Mouse (Mus musculus): ENCODE measurements around the gene Tent4b. TPM values are rescaled to one million over a fixed set of nuclear protein-coding genes. Genes with fewer than 3 reads are reported as not detected.
"Not testable (repeated sequence)": the region's sequence is repeated elsewhere in the genome, so short reads cannot be mapped to it uniquely, and the experiment has no call there.

Tent4b gene
- polyA plus RNA-seq, 1 experiment, result 22.3 TPM

DNA sequence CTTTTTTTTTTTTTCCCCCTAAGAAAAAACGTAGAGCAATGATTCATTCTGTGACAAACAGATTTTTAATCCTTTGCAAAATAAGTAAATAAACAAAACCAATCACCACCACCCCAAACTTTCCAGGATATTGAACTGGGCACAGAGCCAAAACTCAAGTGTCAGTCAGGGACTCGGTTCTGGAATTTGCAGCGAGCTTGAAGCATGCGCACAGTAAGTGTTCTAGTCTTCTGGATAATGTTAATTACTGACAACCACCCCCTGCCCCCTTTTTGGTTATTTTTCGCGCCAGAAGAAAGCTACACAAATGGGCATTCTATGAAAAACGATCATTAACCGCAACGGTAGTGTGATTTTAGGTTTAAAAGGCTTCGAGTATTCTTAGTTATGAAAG lies 465 bp upstream of the Tent4b start:
- Histone ChIP-seq H3K27ac (ENCODE audit: insufficient read depth, low read length) (peak overlapping the region; percentile 82), H3K4me1 (ENCODE audit: control insufficient read depth, insufficient read depth, low read length) (peaks cover 7% of the 10 kb centered on the region; the same call in 1 of the 2 replicates), H3K4me3 (ENCODE audit: insufficient read depth, low read length) (peak overlapping the region; percentile 69)
- TF ChIP-seq CTCF (IDR thresholded peaks at IDR 0.05; ENCODE audit: borderline replicate concordance, insufficient read depth, low read length) (no peak), POLR2A (IDR thresholded peaks at IDR 0.05; ENCODE audit: low read depth, low read length) (no peak)

DNA sequence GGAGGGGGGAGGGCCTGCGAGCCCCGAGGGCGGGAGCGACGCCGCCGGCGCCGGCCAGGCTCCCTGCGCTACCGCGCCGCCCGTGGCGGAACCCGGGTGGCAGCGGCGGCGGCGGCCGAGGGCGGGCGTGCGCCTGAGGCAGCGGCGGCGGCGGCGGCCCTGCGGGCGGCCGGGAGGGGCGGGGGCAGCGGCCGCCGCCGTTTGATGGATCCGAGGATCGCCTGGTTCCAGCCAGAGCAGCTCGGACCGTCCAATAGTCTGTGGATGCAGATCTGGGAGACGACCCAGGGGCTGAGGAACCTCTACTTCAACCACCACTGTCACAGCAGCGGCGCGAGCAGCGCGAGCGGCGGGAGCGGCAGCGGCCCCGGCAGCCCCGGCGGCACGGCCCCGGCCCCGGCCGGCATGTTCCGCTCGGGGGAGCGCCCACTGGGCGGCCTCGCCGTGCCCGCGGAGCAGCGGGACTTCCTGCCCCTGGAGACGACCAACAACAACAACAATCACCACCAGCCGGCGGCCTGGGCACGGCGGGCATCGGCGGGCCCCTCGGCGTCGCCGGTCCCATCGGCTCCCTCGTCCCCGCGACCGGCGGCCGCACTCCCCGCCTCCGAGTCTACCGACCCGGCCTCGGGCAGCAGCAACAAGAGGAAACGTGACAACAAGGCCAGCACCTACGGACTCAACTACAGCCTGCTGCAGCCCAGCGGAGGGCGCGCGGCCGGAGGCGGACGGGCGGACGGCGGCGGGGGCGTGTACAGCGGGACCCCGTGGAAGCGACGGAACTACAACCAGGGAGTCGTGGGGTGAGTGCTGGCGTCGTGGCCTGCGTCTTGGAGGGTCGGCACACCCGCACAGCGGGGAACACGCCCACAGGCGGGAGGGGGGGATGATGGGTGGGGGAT lies 938 bp downstream of the Tent4b start:
- TF ChIP-seq POLR2A (IDR thresholded peaks at IDR 0.05; ENCODE audit: low read depth, low read length) (no peak), CTCF (IDR thresholded peaks at IDR 0.05; ENCODE audit: borderline replicate concordance, insufficient read depth, low read length) (no peak)
- Histone ChIP-seq H3K4me1 (ENCODE audit: control insufficient read depth, insufficient read depth, low read length) (peaks cover 7% of the 10 kb centered on the region; the same call in 1 of the 2 replicates), H3K4me3 (ENCODE audit: insufficient read depth, low read length) (peak overlapping the region; percentile 65), H3K27ac (ENCODE audit: insufficient read depth, low read length) (peak overlapping the region; percentile 69)

DNA sequence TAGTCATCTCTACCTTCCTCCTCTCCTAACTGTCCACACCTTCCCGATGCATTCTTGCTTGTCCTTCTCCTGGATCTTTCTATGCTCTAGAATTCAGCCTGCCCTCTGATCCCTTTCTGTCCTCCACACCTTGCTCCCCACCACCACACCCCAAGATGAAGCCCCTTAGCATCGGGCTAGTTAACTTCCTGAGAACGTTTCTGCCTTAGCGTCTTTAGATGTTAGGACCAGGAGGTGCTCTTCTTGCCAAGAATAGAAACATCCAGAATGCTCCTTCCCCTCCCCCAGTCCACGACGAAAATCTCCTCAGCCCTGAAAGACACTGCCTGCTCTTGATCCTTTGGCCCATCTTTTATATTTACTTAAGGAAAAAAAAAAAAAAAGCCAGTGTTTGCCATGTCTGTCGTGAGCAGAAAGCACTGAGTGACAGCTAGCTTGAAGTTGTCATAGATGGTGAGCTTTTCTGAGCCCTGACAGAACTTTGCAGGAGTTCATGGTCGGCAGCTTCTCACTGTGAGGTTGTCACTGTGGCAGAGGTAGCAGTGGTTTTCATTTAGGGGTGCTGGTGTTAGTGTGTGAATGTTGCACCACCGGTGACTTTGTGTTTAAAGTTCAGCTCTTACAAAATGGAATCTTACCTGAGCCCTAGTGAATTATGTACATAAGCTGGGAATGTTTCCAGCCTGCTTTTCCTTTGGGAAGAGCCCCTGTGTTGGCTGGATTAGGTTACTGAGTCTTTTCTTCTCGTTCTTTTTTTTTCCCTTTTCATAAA lies 1.9 kb downstream of the Tent4b start:
- Histone ChIP-seq H3K4me1 (ENCODE audit: control insufficient read depth, insufficient read depth, low read length) (peaks cover 7% of the 10 kb centered on the region; the same call in 1 of the 2 replicates), H3K4me3 (ENCODE audit: insufficient read depth, low read length) (peak overlapping the region; percentile 65), H3K27ac (ENCODE audit: insufficient read depth, low read length) (no peak overlapping the region)
- TF ChIP-seq CTCF (IDR thresholded peaks at IDR 0.05; ENCODE audit: borderline replicate concordance, insufficient read depth, low read length) (no peak), POLR2A (IDR thresholded peaks at IDR 0.05; ENCODE audit: low read depth, low read length) (no peak)

DNA sequence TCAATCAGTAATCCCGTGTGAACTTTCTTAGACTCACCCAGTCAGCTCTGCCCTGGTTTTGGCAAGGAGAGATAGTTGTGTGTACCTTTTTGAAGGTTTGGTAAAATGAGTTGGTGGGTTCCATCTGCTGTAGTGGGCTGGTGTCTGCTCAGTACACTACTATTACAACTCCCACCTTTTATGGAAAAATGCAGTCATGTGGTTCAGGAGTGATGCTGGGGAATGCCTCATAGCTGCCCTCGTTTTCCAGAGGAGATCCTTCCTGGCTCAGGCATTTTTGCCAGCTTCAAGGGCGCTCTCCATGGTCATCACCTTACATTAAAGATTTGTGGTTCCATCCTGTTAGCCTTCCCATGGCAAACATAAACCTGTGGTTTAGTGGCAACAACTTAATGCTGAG lies 2.6 kb downstream of the Tent4b start:
- H3K4me1 ChIP-seq (ENCODE audit: control insufficient read depth, insufficient read depth, low read length), result peaks cover 7% of the 10 kb centered on the region; the same call in 1 of the 2 replicates
- peak overlapping the region; percentile 65; the same call in 1 of the 2 replicates for H3K4me3 ChIP-seq (ENCODE audit: insufficient read depth, low read length)
- no peak overlapping the region for H3K27ac ChIP-seq (ENCODE audit: insufficient read depth, low read length)
- TF ChIP-seq POLR2A (IDR thresholded peaks at IDR 0.05; ENCODE audit: low read depth, low read length) (no peak), CTCF (IDR thresholded peaks at IDR 0.05; ENCODE audit: borderline replicate concordance, insufficient read depth, low read length) (no peak)

DNA sequence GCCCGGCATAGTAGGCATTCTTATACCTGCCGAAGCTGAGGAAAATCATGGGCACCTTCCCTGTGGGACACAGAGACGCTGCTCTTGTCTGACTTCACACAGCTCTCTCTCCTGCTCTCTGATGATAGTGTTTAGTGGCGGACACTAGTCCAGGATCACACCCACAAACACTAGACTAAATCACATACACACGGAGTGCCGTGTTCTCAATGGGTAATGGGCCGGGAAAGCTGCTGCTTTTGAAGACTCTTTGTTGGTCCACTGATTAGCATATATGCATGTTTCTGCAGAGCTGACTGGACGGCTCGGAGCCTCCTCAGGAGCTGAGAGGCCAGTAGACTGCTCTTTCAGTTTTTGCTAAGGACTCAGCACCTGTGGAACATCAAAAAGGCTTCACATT lies 7.0 kb downstream of the Tent4b start:
- Histone ChIP-seq H3K27ac (ENCODE audit: insufficient read depth, low read length) (no peak overlapping the region), H3K4me3 (ENCODE audit: insufficient read depth, low read length) (no peak overlapping the region), H3K4me1 (ENCODE audit: control insufficient read depth, insufficient read depth, low read length) (peaks cover 7% of the 10 kb centered on the region; the same call in 1 of the 2 replicates)
- TF ChIP-seq CTCF (IDR thresholded peaks at IDR 0.05; ENCODE audit: borderline replicate concordance, insufficient read depth, low read length) (no peak), POLR2A (IDR thresholded peaks at IDR 0.05; ENCODE audit: low read depth, low read length) (no peak)

DNA sequence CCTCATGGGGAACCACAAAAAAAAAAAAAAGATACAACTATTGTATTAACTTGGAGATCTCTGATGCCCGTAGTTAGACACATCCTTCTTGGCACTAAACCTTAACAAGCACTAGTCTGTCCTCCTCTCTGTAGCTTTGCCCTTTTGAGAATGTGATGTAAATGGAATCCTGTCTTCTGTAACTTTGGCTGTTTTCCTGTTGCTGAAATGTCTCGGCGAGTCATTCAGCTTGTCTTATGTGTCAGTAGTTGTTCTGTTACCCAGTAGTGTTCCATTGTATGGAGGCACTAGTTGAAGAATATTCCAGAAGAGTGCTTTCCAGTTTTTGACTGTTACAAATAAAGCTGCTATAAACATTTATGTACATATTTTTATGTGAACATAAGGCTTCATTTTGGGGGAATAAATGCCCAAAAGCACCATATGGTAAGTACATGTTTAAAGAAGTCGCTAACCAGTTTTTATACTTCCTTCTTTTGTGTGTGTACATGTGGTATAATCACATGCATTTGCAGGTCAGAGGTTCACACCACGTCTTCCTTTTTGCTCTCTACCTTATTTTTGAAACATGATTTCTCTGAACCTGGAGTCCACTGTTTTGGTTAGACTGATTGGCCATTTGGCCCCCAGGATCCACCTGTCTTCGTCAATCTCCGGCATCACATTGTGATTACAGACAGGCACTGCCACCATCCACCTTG lies 8.3 kb downstream of the Tent4b start:
- H3K4me3 ChIP-seq (ENCODE audit: insufficient read depth, low read length), result no peak overlapping the region
- TF ChIP-seq POLR2A (IDR thresholded peaks at IDR 0.05; ENCODE audit: low read depth, low read length) (no peak), CTCF (IDR thresholded peaks at IDR 0.05; ENCODE audit: borderline replicate concordance, insufficient read depth, low read length) (no peak)
- H3K4me1 ChIP-seq (ENCODE audit: control insufficient read depth, insufficient read depth, low read length), result no peaks in the 10 kb centered on the region
- H3K27ac ChIP-seq (ENCODE audit: insufficient read depth, low read length), result no peak overlapping the region

DNA sequence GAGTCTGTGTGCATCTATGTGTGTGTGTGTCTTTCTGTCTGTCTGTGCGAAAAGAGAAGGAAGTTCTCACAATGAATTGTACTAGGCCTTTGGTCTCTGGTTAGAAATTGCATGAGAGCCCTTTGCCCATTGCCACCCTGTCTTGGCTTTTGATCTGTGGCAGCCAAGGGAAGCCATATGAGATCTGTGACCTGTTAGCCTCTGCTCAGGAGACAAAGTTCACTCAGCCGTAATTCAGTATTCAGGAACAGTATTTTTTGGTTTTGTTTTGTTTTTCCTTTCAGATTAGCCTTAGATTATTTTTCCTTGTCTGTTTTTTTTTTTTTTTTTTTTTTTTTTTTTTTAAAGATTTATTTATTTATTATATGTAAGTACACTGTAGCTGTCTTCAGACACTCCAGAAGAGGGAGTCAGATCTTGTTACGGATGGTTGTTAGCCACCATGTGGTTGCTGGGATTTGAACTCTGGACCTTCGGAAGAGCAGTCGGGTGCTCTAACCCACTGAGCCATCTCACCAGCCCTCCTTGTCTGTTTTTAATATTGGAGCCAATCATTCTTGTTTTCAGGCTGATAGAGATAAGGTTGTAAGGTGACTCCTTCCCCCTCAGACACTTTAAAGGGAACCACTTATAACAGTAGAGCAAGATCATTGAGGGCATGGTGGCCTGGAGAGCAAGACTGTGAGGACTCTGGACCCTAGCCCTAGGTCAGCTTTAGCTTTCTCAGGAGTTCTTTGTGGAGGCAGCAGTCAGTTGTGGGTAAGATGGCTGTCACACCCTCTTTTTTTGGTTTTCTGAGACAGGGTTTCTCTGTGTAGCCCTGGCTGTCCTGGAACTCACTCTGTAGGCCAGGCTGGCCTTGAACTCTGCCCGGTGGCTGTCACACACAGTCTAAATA lies 11.2 kb downstream of the Tent4b start:
- not testable (repeated sequence) for H3K4me1 ChIP-seq (ENCODE audit: control insufficient read depth, insufficient read depth, low read length); H3K4me3 ChIP-seq (ENCODE audit: insufficient read depth, low read length); H3K27ac ChIP-seq (ENCODE audit: insufficient read depth, low read length)

DNA sequence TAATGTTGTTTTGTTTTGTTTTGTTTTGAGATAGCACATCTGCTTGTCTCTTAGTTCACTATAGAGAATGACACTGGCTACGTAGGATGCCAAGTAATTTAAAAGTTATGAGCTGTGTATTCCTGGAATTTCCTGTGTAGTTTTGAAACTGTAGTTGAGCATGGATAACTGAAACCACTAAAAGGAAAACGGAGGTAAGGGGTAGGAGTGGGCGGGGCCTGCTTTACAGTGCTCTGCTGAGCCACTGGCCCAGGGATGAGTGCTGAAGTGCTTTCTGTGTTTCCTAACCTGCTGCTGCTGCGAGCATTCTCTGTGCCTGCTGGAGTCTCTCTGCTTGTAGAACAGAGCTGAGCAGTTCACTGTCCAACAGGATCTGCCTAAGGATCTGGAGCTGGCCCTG lies 22.3 kb downstream of the Tent4b start:
- no peak overlapping the region for H3K4me3 ChIP-seq (ENCODE audit: insufficient read depth, low read length)
- TF ChIP-seq POLR2A (IDR thresholded peaks at IDR 0.05; ENCODE audit: low read depth, low read length), result no peak
- TF ChIP-seq CTCF (IDR thresholded peaks at IDR 0.05; ENCODE audit: borderline replicate concordance, insufficient read depth, low read length), result no peak
- H3K4me1 ChIP-seq (ENCODE audit: control insufficient read depth, insufficient read depth, low read length), result peaks cover 9% of the 10 kb centered on the region
- peak overlapping the region; percentile 27; the same call in 1 of the 2 replicates for H3K27ac ChIP-seq (ENCODE audit: insufficient read depth, low read length)

DNA sequence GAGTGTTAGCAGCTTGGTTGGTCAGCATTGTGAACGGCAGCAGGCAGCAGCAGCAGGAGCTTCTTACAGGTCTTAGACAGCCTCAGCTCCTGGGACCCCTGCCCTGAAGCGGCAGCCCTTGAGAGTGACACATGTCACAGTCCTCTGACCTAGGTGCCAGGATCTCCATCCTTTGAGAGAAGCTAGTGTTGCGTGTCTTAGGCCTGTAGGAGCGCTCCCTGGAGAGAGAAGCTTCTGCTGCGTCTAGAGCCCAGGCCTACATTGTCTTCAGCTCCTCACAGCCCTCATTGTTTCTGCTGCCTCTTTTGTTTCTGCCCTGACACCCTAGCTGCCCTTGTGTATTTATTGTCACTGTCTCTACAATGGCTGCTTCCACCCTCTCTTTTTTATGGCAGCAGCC lies 26.3 kb downstream of the Tent4b start:
- no peak for TF ChIP-seq CTCF (IDR thresholded peaks at IDR 0.05; ENCODE audit: borderline replicate concordance, insufficient read depth, low read length)
- no peak for TF ChIP-seq POLR2A (IDR thresholded peaks at IDR 0.05; ENCODE audit: low read depth, low read length)
- Histone ChIP-seq H3K4me1 (ENCODE audit: control insufficient read depth, insufficient read depth, low read length) (peaks cover 14% of the 10 kb centered on the region), H3K4me3 (ENCODE audit: insufficient read depth, low read length) (no peak overlapping the region), H3K27ac (ENCODE audit: insufficient read depth, low read length) (no peak overlapping the region)
